Mouse (Mus musculus) spleen, adult 2 months (tissue): ENCODE results near the gene Gm26620. TPM values are rescaled to one million over a fixed set of nuclear protein-coding genes. Genes with fewer than 3 reads are reported as not detected.

ENCODE experiments used
- DNase-seq, 2 experiments: peaks; one replicate each; pipeline versions ENCODE4 v3.0.0 to v3.0.0-alpha.2; 2012 to 2021; ENCODE audit warnings: low spot score in 2 of 2, low read depth in 1 of 2
- H3K27ac ChIP-seq: fragments of 200-500 bp; 2 replicates; pipeline ENCODE4 v1.5.1; 2012; ENCODE audit warnings: low read length, inconsistent platforms; ENCODE audit not compliant: insufficient read depth
- H3K27me3 ChIP-seq: fragments of 200-500 bp; 2 replicates; pipeline ENCODE4 v1.6.1; 2012; ENCODE audit warnings: mild to moderate bottlenecking, moderate library complexity, low read length, inconsistent platforms; ENCODE audit not compliant: control insufficient read depth, insufficient read depth
- H3K36me3 ChIP-seq: fragments of 200-500 bp; 2 replicates; pipeline ENCODE4 v1.6.1; 2012; ENCODE audit warnings: mild to moderate bottlenecking, low read length, inconsistent platforms; ENCODE audit not compliant: control insufficient read depth, insufficient read depth
- H3K4me1 ChIP-seq: fragments of 200-500 bp; 2 replicates; pipeline ENCODE4 v1.6.1; 2011; ENCODE audit warnings: inconsistent platforms; ENCODE audit not compliant: control insufficient read depth, insufficient read depth, insufficient read length
- H3K4me3 ChIP-seq: fragments of 200-500 bp; 2 replicates; pipeline ENCODE4 v1.5.1; 2011; ENCODE audit warnings: mild to moderate bottlenecking, inconsistent platforms; ENCODE audit not compliant: insufficient read depth, insufficient read length; ENCODE audit errors: extremely low read depth
- CTCF ChIP-seq: fragments of 200-500 bp; IDR thresholded peaks from 2 replicates; pipeline ENCODE4 v1.5.1; 2011; ENCODE audit warnings: mild to moderate bottlenecking, inconsistent platforms; ENCODE audit not compliant: insufficient read depth, insufficient read length, insufficient replicate concordance; ENCODE audit errors: extremely low read depth
- POLR2A ChIP-seq: fragments of 200-500 bp; IDR thresholded peaks from 2 replicates; pipeline ENCODE4 v1.6.1; 2011; ENCODE audit warnings: low read depth, low read length, inconsistent platforms
- WGBS: fragments of 180-500 bp; shearing (Covaris S2); methylation state at CpG from one replicate; pipeline ENCODE4 v1.1.7; 2018; 5-methylcytosine and 5-hydroxymethylcytosine counted together
- polyA plus RNA-seq: library from polyadenylated mRNA; depleted of rRNA; stranded (reverse); fragments of >200 nt; gene quantifications from 2 replicates; pipeline ENCODE4 v1.2.3, GENCODE M21; 2012

Gene Gm26620
- polyA plus RNA-seq, 1 experiment: 0.44 TPM

GRCm38 (mm10) chr1:170864234-170864633, 20.6 kb upstream of the Gm26620 start:
- Histone ChIP-seq H3K4me3 (no peak overlapping the region), H3K4me1 (peaks cover 16% of the 10 kb centered on the region)

GRCm38 (mm10) chr1:170864754-170865153, 20.1 kb upstream of the Gm26620 start:
- no peak overlapping the region for H3K27ac ChIP-seq
- 61% methylated on average over 3 of the region's 3 CpGs for WGBS
- no peak for DNase-seq
- no peak overlapping the region for H3K4me3 ChIP-seq
- H3K36me3 ChIP-seq: no peaks in the 10 kb centered on the region
- no peaks in the 10 kb centered on the region for H3K27me3 ChIP-seq
- TF ChIP-seq CTCF (no peak), POLR2A (no peak)
- peaks cover 16% of the 10 kb centered on the region for H3K4me1 ChIP-seq

More at GRCm38 (mm10) chr1:170864234-170864633, 20.6 kb upstream of the Gm26620 start:
- no peak for TF ChIP-seq POLR2A
- no peaks in the 10 kb centered on the region for H3K27me3 ChIP-seq
- no peak for DNase-seq
- no peaks in the 10 kb centered on the region for H3K36me3 ChIP-seq
- no peak overlapping the region for H3K27ac ChIP-seq

DNA sequence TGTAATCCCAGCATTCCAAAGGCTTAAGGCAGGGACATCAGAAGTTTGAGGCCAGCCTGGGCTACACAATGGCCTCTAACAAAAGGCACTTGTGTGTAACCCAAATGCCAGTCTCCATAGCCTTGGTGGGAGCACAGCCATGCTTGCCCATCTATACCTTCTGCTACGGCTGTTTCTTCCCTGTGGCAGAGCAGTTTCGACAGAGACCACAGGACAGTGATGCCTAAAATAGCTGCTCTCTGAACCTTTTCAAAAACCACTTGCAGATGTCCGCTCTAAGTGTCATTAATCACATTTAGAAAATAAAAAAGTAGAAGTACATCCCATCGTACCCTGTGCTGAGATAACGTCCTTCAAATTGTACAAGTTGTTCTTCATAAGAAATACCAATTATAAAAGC, 19.5 kb upstream of the Gm26620 start:
- 26% methylated on average over 5 of the region's 5 CpGs for WGBS
- no peaks in the 10 kb centered on the region for H3K36me3 ChIP-seq
- TF ChIP-seq POLR2A (no peak), CTCF (no peak)
- H3K4me1 ChIP-seq: peaks cover 16% of the 10 kb centered on the region
- H3K27ac ChIP-seq: peak overlapping the region; percentile 19; the same call in 1 of the 2 replicates
- H3K4me3 ChIP-seq: no peak overlapping the region
- no peaks in the 10 kb centered on the region for H3K27me3 ChIP-seq
- DNase-seq: no peak

DNA sequence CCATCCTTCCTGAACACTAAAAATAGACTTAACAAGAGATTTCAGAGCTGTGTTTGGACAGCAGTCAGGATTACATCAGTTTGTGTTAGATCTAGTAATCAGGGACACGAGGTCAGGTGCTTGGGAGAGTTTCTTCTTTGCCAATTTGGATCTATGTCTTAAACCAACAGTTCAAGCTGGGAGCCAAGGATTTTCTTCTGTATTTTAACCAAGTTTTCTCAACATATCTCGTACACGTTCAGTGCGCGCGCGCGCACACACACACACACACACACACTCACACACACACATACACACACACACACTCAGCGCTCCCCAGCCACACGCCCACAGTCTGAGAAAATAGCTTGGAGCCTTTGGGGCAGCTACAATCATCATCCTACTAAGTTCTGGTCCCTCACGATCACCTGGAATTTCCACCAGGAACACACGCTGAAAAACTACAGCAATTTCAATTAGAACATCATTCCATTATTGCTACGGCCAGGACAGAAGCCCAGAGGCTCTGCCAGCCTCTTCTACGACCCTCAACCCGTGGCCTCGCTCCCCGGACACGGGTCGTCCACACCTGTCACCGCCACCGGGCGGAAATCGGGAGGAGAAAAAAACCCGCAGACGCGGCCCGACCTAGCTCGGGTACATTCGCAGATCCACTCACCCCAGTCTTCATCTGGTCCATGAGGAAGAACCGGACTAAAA, 17.7 kb upstream of the Gm26620 start:
- WGBS: 1% methylated on average over 30 of the region's 30 CpGs
- Histone ChIP-seq H3K27me3 (no peaks in the 10 kb centered on the region), H3K36me3 (no peaks in the 10 kb centered on the region), H3K4me3 (peak overlapping the region; percentile 88), H3K27ac (peak overlapping the region; percentile 80), H3K4me1 (peaks cover 9% of the 10 kb centered on the region; the same call in 1 of the 2 replicates)
- TF ChIP-seq CTCF (no peak), POLR2A (no peak)
- DNase-seq: no peak

DNA sequence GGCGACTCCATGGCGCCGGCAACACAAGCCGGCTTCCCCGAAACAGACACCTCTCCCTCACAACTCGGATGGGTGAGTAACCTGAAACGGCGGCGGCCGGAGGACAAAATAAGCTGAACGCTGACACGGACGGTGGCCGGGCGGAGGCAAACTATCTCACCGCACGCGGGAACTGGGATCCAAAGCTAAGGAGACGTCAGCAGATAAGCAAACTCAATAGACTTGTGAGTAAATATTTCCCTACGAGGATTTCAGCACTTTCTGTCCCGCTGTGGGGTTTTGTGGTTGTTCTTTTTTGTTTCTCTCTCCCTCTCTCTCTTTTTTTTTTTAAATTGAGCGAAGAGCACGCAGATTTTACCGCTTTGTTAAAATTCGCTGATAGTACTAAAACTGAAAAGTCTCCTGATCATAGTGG, 17.2 kb upstream of the Gm26620 start, which contains the start of gene Atf6:
Gene Atf6 (minus strand): TSS at position 81 of the 415 bp plus-strand sequence.
- DNase-seq: peak; percentile 78 to 88
- no peaks in the 10 kb centered on the region for H3K36me3 ChIP-seq
- no peak for TF ChIP-seq CTCF
- peak; percentile 38 for TF ChIP-seq POLR2A
- H3K4me1 ChIP-seq: peaks cover 5% of the 10 kb centered on the region; the same call in 1 of the 2 replicates
- WGBS: under 1% methylated on average over 25 of the region's 25 CpGs
- H3K27me3 ChIP-seq: no peaks in the 10 kb centered on the region
- peak within 1 kb of the TSS; percentile 80 for H3K27ac ChIP-seq
- peak within 1 kb of the TSS; percentile 88 for H3K4me3 ChIP-seq

DNA sequence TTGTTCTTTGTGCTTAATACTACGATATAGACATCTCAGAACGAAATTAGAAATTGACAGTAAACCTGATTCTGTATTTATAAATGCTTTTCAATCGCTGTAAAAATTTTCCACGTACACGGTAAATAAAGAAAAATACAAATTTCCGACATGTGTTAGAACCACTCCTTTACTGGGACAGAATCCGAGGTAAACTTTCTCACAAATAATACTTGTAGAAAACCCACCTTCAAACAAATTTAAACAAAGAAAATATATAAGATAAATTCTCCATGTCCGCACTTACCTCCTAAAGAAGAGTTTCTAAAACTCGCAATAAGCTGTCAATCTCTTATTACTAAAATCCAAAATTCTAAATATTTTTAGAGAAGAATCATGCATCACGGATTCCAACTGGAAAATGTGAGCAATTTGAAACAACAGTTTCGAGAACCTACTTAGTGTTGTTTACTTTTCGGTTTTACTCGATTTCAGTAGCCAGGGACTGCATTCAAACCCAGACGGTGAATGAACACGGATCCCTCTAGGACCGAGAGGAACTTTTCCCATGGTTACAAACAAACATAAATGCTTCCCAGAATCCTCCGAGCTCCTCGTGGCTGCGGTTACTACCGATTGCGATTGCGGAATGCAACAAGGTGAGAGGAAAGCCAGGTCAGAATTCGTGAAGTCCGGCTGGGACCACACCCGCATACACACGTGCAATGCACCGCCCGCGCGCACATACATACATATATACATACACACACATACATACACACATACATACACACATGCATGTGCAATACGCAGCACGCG, 16.6 kb upstream of the Gm26620 start:
- Histone ChIP-seq H3K4me3 (peak overlapping the region; percentile 88), H3K27me3 (no peaks in the 10 kb centered on the region), H3K36me3 (no peaks in the 10 kb centered on the region), H3K4me1 (peaks cover 3% of the 10 kb centered on the region; the same call in 1 of the 2 replicates), H3K27ac (no peak overlapping the region)
- peak in 1 of 2 experiments; percentile 33 for DNase-seq
- WGBS: under 1% methylated on average over 33 of the region's 33 CpGs
- TF ChIP-seq CTCF (no peak), POLR2A (no peak)

DNA sequence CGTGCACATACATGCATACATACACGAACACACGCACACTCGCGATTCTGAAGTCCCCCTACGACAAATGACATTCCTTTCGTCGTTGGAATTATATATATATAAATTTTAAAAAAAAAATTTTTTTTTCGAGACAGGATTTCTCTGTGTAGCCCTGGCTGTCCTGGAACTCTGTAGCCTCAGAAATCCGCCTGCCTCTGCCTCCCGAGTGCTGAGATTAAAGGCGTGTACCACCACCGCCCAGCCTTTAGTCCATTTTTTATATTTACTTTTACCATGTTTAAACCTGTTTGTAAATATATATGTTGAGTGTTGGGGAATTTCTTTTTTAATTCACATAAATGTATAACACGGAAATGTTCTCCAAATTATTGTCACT, 16.0 kb upstream of the Gm26620 start:
- H3K4me3 ChIP-seq: peak overlapping the region; percentile 57; the same call in 1 of the 2 replicates
- H3K4me1 ChIP-seq: peaks cover 3% of the 10 kb centered on the region; the same call in 1 of the 2 replicates
- no peak overlapping the region for H3K27ac ChIP-seq
- no peak for TF ChIP-seq POLR2A
- TF ChIP-seq CTCF: no peak
- DNase-seq: no peak
- WGBS: 15% methylated on average over 14 of the region's 14 CpGs
- no peaks in the 10 kb centered on the region for H3K36me3 ChIP-seq
- H3K27me3 ChIP-seq: no peaks in the 10 kb centered on the region
